Mouse (Mus musculus): ENCODE results near the gene Ankzf1.
"Not testable (repeated sequence)": the region's sequence is repeated elsewhere in the genome, so short reads cannot be mapped to it uniquely, and the experiment has no call there.

Ankzf1 gene

DNA sequence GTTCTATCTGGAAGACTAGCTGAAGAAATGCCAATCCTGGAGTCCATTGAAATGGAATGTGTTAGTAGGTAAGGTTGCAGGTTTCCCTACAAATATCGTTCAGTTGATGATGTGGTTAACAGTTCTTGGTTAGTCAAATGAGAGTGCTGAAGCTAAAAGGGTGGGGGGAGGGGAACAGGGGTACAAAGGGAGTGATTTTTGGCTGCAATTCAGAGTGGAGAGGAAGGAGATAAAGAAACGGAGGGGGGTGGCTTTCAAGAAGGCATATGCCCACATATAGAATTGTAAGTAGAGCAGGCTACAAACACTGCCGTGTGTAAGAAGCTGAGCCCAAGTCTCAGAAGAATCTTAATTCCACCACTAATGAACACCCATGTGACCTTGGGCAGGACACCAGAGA, 33.5 kb downstream of the Ankzf1 start:
- no peak for DNase-seq (ENCODE audit: low spot score)

GRCm38 (mm10) chr1:75226138-75226537, 34.2 kb downstream of the Ankzf1 start:
- no peak for DNase-seq (ENCODE audit: low spot score)

DNA sequence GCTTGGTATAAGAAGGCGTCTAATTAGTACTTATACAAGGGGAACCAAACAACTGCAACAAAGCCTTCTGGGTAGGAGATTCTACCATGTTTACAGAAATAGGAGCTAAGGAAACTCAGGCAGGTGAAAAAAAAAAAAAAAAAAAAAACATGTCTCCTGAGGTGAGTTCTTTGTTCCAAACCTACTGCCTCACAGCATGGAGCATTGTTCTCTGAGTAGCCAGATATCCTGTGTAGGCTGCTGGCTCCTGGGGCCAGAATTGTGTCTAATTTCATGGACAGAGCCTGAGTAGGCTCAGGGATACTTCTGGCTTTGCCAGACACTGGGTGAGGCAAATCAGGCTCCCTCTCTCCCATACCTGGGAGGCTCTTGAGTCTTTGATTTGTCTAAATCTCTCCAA, 35.7 kb downstream of the Ankzf1 start:
- DNase-seq (ENCODE audit: low spot score): no peak

DNA sequence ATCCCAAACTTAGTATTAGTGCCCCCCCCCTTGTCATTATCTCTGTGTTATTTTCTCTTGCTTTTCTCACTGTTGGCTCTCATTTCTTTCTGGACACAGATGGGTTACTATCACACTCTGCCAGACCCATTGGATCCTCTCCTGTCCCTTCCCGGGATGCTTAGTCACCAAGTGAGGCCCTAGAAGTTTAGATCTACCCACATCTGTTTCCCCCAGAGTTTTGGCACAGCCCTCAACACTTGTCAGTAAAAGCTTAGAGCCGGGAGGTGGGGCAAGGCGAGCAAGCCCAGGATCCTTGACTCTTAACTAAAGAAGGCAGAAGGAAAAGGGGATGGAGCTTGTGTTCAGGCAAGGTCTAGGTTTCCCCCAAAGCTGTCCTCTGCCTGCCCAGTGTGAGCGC, 37.2 kb downstream of the Ankzf1 start:
- no peak for DNase-seq (ENCODE audit: low spot score)

DNA sequence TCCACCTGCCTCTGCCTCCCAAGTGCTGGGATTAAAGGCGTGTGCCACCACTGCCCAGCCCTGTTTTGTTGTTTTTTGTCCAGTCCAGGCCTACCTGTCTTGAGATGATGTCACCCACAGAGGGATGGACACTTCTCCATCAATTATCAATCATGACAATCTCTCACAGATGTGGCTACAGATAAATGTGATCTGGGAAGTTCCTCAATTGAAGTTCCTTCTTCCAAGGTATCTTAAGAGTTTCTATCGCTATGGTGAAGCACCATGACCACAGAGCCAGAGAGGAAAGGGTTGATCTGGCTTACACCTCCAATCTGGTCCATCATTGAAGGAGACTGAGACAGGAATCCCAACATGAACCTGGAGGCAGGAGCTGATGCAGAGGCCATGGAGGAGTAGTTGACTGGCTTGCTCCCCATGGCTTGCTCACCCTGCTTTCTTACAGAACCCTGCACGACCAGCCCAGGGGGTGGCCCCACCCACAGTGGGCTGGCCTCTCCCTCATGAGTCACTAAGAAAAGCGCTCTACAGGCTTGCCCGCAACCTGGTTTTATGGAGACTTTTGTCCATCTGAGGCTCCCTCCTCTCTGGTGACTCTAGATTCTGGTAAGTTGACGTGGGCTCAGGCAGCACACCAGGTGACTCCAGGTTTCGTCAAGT, 38.5 kb downstream of the Ankzf1 start:
- no peak for DNase-seq (ENCODE audit: low spot score)

DNA sequence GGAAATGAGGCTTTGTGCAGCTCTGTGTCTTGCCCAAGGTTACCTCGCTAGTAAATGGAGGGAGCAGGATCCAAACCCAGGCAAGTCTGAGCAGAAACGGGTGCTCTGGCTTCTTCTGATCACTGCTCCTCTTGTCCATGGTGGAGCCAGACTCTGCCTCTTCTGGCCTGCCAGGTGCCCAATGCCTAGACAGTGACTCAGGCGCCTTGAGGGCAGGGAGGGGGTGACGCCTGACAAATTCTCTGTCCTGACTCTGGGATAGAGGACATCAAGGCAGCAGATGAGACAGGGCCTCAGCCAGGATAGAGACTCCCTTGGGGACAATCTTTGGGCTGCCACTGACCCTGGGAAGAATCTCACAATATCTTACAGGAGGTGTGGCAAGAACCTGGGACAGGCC, 39.3 kb downstream of the Ankzf1 start:
- DNase-seq (ENCODE audit: low spot score): no peak

- no peak for DNase-seq (ENCODE audit: low spot score)
These were observed 39.8 kb downstream of the Ankzf1 start, which contains the start of gene A630095N17Rik for GRCm38 (mm10) chr1:75231664-75232152. Gene A630095N17Rik, minus strand, starts transcription at chr1:75232102.

DNA sequence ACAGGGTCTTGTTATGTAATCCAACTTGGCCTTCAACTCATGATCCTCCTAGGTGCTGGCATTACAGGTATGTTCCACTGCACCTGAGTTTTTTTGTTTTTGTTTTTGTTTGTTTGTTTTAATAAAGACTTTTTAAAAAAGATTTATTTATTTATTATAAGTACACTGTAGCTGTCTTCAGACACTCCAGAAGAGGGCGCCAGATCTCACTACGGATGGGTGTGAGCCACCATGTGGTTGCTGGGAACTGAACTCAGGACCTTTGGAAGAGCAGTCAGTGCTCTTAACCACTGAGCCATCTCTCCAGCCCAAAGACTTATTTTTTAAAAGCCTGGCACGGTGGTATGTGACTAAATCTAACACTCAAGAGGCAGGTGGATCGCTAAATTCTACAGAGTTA, 40.5 kb downstream of the Ankzf1 start:
- DNase-seq (ENCODE audit: low spot score): not testable (repeated sequence)

DNA sequence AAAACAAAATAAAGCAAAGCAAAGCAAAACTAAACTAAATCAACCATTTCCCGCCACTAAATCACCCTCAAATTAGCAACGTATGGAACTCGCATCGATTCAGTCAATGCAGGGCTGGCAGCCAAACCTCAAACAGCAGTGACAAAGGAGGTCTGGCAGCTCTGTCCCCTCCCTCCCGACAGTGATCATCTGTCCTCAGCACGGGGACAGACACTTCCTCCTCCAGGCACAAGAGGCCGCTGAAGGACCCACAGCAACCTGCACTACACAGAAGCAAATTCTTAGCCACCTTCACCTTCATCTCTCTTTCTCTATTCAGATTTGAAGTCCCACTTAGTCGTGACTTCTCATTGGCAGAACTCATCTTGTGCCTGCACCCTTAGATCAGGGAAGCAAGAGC, 42.7 kb downstream of the Ankzf1 start:
- DNase-seq (ENCODE audit: low spot score): peak; percentile 81

DNA sequence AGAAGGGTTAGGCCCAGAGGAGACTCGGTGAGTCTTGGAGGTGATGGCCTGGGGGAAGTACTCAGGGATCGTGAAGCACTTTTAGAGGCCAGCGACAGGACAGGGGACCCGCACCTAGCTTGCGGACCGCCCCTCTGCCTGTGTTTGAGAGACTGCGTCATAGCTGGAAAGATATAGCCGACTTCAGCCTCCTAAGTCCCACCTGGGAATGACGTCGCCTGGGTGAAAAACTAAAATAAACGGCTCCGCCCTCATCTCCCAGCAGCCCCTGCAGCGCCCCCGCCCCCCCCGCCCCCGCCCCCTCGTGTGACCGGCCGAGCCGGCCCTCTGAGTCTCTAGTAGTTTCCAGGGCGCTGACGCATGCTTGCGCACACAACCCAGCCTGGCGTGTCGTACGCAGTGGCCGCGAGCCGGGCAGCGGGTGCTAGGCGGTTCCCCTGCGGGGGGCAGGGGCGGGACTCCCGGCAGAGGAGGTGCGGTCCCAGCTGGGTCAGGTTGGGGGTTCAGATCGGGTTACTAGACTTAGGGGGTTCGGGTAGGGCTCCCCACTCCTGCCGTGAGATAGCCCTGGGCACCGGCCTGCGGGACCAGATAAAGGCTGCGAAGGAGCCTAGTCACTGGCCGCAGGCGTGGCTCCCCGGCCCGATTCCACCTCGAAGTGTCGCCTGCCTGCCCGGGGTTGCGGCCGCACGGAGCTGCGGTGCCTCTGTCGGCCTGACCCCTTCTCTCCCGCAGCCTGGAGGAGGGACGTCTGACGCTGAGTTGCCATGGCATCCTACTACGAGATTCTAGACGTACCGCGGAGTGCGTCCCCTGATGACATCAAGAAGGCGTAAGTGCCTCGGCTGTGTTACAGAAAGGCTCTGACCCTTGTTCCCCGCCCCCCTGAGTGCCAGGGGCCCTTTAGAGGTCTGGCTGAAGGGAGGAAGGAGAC, 44.4 kb downstream of the Ankzf1 start, which contains the start of gene Dnajb2:
Dnajb2 (plus strand) TSS at position 290 of the 934 bp plus-strand sequence.
- DNase-seq (ENCODE audit: low spot score): peak; percentile 87

DNA sequence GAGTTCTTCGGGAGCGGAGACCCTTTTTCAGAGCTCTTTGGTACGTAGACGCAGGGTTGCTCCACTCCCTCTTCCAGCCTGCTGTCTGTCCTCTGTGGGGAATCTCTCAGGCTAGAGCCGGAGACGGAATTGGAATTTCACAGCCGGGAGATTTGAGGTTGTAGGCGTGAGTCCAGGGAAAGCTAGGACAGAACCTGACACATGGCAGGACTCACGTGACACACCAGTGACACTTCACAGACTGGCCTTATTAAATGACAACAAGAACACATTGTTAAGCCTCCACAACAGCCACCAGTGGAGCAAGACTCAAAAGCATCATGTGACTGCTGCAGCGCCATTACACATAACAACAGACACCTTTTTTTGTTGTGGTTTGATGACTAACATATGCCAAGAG, 47.6 kb downstream of the Ankzf1 start:
- DNase-seq (ENCODE audit: low spot score): peak; percentile 65

DNA sequence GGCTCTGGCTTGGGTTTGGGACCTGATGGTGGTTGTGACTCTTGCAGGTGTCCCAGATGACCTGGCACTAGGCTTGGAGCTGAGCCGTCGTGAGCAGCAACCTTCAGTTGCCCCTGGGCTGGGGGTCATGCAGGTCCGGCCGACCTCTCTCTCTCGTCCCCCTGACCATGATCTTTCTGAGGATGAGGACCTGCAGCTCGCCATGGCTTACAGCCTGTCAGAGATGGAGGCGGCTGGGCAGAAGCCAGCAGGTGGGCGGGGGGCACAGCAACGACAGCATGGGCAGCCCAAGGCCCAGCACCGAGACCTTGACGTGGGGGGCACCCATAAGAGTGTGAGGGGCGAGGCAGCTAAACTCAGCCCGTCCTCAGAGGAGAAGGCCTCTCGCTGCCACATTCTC, 51.5 kb downstream of the Ankzf1 start:
- DNase-seq (ENCODE audit: low spot score): no peak

- DNase-seq (ENCODE audit: low spot score): no peak
These were observed 52.4 kb downstream of the Ankzf1 start for GRCm38 (mm10) chr1:75244175-75244826.

GRCm38 (mm10) chr1:75244836-75245235, 52.9 kb downstream of the Ankzf1 start:
- peak; percentile 69 for DNase-seq (ENCODE audit: low spot score)

DNA sequence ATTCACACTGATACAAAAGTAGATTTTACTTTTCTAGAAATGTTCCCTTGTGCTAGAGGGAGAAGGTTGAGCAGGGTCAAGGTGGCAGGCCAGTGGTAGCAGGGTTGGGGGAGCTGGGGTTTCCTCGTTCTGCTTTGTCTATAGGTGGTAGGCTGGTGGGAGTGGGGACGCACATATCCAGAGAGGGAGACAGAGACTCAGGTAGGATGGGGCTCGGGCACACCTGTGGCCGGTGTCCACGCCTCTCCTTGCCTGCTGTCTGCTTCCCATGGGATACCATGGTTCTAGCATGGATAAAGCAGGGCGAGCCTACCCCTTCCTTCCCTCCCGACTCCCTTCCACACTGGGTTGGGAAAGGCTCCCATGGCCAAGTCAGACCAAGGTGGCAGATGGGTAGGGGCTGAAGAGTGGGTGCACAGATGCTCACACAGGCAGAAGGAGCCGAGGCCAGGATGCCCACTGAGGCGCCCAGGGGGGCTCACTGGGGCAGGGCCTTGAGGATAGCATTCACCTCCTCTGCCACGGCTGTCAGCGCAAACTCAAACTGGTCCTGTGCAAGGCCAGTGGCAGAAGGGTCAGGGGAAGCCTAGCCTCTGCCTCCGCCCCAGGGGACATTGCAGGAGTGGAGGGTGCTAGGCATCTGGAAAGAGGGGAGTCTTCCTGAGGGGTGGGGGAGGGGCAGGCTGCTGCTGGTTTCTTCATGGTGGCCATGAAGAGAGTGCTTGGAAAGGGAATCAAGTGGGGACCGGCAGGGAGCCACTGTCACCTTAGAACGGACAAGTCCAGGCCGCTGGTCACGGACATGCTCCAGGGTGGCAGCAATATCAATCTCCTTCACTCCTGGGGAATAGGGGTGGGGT, 55.4 kb downstream of the Ankzf1 start:
- DNase-seq (ENCODE audit: low spot score): no peak

GRCm38 (mm10) chr1:75248041-75248772, 56.3 kb downstream of the Ankzf1 start:
- DNase-seq (ENCODE audit: low spot score): peak; percentile 64
